Mouse (Mus musculus) urinary bladder, adult 18-20 months (tissue): ENCODE results near the gene Gpr3.

ENCODE experiments used
- DNase-seq, 2 experiments: peaks; one replicate each; pipeline ENCODE4 v3.0.0; 2022; ENCODE audit warnings: low spot score in 2 of 2, mixed read lengths in 2 of 2

Gpr3 gene

DNA sequence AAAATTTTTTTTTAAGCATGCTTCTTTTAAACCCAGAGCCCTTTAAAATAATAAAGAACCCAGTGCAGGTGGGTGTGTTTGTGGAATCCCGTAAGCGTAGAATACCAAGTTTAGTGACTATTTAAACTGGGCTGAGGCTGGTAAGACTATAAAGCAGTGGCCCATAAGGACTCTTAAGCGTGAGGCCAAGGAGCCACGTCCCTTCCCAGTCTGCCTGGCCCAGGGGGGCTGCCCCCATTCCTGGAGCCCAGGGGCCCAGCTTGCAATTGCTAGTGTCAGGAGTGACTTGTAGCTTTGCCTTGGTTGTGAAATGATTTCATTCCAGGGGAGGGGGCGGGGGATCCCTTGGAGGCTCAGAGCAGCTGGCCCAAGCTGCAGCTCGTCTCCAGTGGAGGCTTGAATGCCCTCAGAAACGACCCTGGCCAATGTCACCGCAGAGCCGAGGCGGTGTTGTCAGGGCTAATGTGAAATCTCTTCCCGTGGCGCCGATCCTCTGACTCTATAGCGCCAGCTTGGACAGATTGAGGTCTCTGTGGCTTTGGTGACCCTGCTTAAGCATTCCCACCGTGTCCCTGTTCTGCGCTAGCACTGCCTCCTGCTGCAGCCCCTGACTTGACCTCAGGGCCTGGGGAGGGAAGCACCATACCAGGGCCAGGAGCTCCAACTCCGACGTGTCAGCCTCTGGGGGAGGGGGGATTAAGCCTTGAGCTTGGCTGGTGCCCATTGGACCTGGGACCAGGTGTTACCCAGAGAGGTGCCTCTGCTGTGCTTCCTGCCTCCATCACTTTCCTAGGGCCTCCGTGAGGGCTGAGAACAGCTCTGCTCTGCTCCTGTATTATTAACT is 13.8 kb downstream of the Gpr3 start:
- no peak for DNase-seq

DNA sequence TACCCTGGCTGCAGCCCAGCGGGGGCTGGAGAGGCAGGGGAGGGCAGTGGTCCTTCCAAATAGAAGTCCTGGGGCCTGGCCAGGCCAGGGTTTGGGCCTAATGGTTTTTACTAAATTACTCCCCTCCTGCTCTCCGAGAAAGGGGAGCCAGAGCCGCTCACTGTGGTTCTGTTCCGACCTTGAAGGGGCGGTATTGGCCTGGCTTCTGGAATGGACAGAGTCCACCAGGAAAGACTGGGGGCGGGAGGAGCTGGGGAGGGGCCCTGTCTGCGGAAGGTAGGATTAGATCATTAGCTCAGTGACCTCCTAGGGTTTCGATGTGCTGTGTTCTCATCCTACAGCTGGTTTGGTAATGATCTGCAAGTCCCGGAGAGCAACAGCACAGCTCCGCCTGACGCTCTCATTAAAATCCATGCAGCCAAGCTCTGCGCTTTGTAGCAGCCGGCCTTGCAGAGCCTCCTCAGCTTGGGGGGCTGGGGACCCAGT is 14.5 kb downstream of the Gpr3 start:
- DNase-seq = no peak

DNA sequence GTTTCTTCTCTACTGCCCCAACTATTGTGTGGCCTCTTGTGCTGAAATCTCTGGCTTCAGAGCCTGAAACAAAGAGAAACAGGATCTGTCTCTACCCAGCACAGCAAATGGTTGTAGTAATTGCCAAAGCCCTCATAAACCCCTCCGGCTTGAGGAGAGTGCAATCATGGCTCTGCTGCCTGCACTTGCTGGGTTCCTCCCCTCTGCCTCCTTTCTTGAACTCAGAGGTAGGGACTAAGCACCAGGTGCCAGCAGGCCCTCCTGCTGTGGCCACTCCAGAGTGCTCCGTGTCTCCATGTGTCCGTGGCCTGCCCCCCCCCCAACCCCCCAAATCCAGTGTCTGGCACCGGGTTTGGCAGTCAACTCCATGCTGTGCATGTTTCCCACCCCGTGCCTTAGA is 15.0 kb downstream of the Gpr3 start:
- DNase-seq = no peak

DNA sequence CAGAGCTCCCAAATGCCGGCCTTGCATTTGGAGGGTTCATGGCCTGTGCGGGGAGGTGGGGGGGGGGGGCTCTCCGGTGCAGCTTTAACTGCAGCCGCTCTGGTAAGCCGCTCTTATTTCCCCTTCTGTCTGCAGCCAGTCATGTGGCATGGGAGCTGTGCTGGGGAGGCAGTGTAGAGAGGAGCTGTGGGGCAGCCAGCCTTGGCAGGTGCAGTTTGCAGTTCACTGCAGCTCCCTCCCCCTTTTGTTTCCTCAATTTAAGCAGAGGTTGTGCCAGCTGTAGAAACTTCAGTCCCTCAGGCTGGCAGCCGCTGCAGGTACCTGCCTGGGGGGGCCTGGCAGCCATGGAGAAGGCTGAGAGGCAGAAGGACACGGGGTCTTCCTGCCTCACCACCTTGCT is 15.5 kb downstream of the Gpr3 start:
- no peak for DNase-seq

DNA sequence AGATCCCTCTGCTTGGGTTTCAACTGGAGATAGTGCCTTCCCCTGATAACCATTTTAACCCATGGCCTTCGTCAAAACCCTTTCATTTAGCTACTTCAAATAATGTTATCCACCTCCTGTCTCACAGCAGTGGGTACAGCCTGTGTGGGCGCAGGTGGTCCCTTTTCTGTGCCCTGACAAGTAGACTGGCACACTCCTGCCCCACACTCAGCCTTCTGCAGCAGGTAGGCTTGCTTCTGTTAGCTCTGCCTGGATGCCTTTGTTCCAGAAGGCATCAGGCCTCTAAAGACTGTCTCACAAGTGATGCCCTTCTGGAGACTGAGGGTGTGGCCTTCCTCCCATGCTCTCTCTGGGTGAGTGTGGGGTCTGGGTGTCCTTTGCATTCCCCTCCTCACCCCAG is 16.2 kb downstream of the Gpr3 start:
- no peak for DNase-seq

DNA sequence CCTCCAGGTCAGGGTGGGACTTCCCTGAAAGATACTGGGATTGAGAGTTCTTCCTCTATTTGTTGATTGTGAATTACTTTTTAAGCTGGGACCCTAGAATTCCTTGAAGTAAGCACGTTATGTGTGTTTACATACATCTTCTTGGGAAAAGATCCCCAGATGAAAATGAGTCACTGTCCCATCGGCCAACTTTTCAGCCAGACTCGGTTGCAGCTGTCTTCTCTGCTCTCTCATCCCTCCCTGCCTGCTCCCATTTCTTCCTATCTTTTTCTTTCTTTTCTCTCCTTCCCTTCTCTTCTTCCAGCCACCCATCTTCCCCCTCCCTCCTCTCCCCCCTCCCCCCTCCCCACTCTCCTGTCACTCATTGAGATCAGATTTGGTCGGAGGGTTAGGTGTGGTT is 17.3 kb downstream of the Gpr3 start:
- no peak for DNase-seq

DNA sequence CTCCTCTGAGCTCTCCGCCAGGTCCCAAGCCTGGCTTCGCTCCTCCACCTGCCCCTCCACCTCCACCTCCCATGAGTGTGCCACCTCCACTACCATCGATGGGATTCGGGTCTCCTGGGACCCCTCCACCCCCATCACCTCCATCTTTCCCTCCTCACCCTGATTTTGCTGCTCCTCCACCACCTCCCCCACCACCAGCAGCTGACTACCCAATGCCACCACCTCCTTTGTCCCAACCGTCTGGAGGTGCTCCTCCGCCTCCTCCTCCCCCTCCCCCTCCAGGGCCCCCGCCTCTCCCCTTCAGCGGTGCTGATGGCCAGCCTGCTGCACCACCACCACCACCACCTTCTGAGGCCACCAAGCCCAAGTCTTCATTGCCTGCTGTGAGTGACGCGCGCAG is 17.9 kb downstream of the Gpr3 start:
- no peak for DNase-seq

DNA sequence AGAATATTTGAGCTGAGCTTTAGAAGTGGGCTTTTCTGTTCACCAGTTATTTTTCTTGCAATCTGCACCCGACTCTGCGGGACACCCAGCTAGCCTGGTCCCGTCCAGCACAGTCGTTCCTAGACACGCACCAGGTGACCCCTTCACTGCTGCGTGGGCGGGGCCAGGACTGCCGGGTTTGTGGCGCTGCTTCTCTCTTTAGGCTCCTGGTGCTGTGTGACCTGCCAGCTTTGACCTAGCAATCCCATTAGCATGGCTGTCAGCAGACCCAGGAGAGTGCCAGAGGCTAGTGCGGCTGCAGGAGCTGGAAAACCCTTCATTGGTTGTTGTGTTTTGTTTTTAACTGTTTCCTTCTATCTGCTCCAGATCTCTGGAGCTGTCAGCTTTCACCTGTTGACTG is 22.9 kb downstream of the Gpr3 start:
- no peak for DNase-seq

DNA sequence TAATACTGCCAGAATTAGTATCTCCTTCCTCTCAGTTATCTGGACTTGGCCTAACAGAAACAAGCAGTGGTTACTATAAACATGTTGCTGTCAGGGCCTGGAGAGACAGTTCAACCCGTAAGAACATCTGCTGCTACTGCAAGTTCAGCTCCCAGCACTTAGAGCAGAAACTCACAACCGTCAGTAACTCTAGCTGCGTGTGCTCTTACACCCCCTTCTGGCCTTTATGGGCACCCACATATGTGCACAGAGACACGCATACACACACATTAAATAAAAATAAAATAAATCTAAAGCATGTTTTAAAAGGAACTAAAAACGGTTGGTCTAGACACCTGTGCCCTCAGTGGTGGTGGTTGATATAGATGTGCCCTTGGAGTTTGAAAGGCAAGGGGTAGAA is 25.5 kb downstream of the Gpr3 start:
- DNase-seq = no peak

DNA sequence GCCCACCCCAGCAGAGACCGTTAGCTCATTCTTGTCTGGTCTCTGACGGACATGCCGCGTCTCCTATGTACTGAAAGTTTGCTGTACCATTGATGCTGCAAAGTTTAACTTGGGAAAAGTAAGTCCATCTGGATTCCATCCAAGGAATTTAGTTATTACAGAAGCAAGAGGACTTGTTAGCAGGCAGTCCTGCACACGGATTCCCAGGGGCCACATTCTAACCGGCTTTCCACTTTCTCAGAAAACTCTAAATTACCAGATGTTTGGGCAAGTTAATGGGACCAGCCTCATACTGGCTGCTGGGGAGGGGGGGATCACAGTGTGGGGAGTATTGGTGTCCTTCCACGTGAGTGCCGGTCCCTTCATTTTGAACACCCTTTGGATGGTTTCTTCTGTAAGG is 26.4 kb downstream of the Gpr3 start:
- DNase-seq = no peak

DNA sequence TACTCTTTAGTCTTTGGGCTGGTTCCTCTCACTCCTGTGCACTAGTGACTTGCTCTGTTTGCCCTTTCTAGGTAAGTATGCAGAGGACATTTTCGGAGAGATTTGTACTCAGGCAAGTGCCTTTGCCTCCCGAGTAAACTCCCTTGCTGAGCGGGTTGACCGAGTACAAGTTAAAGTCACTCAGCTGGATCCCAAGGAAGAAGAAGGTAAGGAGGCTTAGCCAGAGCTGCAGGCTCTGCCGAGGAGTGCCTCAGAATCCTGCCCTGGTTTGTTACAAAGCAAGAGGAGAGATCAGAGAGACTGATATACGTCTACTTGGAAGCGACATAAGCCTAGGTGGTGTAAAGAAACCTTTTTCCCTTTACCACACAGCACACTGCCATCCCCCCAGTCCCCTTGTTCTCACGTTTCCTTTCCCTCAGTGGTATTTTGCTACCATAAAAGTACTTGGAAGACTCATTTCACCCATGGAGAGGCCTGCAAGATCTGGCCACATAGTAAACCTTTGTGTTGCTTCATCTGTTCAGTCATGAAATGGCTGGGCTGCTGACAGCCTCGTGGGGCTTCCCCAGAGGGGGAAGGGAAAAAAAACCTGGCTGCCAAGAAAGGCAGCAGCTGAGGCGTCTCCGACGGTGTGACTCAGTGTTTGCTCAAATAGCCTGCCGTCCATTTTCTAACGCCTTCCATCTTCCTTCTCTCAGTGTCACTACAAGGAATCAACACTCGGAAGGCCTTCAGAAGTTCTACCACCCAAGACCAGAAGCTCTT is 27.3 kb downstream of the Gpr3 start:
- peak in 1 of 2 experiments; percentile 78 for DNase-seq

DNA sequence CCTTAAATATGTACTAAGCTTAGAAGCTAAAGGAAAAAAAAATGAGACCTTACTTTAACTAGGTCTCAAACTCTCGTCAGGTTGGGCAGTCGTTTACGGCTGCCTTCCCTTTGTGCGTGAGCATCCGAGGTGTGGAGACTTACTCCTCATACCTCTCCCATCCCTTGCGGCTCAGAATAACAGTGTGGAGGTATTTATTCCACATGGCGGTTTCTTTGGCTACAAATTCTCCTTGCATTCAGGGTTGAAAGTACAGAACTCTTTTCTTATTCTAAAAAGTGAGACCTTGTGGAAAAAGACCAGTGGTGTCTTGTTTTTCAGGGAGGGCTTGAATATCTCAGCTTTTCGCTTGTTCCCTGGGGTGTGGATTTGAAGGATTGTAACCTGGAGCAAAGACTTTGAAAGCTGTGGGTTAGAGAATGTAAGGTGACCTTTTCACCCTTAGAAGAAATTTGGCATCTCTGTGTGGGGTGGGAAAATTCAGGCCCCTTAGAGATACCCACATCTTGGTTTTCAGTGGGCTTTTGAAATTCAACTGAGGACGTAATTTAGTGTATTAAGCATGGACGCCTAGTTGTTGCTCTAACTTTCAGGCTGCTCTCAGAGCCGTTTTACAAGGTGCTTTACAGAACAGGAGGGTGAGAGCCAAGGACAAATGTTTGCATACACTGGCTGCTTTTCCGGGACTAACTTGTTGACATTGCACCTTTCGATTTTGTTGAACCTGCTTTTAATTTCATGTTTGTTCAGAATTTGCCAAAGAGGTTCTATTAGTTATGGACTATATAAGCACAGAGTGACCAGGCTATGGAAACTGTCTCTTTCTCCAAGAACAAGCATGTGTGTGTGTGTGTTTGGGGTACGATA is 28.1 kb downstream of the Gpr3 start:
- no peak for DNase-seq

DNA sequence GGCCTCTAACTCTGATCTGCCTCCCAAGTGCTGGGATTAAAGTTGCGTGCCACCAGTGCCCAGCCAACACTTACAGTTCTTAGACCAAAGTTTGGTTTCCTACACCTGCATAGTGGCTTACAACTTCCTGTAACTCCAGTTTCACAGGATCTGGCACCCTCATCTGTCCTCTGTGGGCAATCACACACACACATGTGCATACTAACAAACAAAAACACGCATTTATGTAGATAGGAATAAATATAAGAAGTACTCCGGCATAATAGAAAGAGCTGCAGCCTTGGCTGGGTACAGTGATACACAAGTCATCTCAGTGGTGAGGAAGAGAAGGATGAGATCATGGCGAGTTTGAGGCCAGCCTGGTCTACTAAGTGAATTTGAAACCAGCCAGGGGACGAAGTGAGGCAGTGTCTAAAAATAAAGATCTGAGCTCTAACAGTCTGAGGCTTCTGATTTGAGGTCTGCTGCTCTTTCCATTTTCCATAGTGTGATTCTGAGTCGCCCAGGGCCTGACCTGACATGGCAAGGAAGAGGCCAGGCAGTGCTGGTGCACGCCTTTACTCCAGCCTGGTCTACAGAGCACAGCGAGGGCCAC is 29.8 kb downstream of the Gpr3 start:
- DNase-seq = no peak

DNA sequence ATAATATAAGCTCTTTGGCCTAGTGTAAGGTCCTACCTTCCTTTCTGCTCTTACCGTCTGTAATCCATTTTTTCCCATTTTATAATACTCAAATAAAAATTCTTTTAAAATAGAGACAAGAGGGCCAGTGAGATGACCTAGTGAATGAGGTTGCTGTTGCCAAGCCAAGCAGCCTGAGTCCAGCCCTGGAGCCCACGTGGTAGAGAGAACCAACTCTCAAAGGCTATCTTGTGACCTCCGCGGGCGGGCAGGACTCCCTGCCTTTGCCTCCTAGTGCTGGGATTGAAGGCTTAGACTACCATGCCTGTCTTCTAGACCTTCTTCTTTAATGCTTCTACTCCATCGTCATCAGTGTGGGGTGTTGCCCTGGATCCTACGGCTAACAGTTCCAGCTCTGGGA is 33.1 kb downstream of the Gpr3 start:
- no peak for DNase-seq

DNA sequence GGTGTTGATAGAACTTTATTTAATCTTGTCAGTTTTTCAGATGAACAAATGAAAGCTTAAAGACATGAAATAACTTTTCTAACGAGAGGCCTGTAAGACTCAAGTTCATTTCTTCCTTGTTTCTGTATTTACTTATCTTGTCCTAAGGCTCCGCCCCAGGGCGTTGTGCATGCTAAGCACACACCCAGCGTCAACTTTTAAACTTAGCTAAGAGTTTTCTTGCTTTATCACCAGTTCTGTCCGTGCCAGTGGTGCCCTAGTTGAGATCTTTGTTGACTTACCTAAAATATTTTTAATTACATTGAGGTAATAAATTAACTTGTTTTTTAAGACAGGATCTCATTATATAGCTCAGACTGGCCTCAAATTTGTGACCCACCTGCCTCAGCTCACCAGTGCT is 34.0 kb downstream of the Gpr3 start:
- DNase-seq = no peak

DNA sequence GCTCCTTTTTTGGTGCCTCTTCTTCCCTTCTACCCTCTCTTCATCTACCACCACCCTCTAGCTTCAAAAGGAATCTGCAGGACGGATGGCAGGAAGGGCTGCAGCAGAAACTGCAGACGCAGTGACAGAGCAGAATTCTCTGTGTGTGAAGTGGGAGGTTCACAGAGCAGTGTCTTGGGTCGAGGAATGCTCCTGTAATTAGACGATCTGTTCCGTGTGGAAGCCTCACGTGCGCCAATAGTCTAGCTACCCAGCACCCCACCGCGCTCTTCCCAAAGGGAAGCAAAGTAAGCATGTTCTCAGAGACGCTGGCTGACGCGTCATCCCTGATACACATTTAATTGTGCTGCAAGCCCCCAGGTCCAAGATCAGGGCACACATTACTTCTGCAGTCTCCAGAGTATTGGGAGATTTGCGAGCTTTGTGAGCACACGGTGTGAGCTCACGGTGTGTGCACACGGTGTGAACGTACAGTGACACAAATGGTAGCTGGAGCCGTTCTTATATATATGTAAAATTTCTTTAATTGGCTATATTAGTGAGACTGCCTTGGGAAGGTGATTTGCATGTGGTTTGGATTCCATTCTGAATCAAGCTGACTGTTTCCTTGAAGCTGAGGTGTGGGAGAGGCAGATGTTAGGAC is 35.5 kb downstream of the Gpr3 start:
- DNase-seq = no peak

DNA sequence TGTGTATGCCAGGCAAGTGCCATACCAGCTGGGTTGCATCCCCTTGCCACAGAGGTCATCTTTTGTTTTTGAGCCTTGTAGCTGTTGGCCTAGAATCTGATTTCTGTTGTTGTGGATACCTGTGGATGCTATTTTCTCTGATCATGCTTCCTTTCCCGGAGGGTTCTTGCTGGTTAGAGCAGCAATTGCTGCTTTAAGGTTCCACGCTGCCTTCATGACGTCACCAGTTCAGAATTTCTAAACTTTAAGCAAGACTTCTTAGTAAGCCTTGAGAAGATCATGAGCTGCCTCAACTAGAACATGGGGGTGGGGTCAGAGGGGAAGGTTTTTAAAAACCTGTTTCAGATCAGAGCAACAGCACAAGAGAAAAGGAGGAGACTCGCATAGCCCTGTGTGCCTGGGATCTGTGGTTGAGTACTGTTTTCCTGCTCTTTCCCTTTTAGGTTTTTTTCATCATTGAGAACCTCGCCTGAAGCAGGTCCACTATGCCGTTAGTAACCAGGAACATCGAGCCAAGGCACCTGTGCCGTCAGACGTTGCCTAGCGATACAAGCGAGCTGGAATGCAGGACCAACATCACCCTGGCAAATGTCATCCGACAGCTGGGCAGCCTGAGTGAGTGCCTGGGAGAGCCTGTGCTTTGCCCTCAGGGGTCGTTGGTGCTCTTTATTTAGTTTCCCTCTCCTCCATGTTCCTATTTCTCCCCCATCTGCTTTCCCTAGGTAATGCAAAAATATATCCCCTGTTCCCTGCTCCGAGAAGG is 36.2 kb downstream of the Gpr3 start:
- DNase-seq = no peak

DNA sequence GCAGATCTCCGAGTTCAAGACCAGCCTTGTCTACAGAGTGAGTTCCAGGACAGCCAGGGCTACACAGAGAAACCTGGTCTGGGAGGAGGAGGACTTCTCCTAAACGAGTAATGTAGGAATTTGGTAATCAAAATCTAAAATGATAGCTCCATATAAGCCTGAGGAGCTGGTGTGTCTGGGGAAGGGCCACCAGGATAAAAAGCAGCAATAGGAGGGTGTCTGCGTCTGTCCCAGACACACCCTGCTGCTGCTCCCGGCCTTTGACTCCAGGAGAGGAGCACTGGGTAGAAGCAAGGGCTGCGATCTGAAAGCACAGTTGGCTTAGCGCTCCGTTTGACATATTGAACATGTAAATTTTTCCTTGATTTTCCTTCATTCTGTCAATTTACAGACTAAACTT is 37.1 kb downstream of the Gpr3 start:
- no peak for DNase-seq

DNA sequence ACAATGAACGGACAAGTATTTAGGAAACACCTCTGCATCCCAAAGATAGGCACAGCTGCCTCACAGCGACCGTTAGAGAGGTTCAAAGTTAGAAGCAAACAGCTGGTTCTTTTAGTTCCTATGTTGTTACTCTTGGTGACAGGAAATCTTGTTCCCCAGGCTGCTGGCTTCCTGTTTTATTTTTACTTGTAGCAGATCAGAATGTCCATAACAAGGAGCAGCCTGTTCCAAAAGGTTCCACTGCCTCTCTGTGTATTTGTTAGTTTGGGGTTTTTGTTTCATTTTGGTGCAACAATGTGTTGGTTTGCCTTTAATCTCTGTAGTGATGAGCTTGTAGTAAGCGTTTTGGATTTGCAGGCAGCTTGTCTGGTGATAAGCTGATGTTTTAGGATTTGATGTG is 38.0 kb downstream of the Gpr3 start:
- DNase-seq = no peak

DNA sequence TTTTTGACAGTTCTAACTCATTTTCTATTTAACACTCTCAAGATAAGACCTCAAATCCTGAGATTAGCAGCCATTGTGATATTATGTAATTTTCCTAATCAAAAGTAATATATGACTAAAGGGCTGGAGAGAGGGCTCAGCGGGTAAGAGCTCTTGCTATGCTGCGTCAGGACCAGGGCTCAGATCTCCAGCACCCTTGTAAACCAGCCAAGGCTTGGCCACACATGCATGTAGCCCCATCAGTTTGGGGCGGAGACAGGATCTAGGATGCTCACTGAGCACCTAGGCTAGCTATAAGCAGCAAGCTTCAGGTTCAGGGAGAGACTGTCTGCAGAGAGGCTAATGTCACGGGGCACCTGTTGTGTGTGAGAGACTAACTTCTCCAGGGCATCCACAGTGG is 39.9 kb downstream of the Gpr3 start:
- no peak for DNase-seq

DNA sequence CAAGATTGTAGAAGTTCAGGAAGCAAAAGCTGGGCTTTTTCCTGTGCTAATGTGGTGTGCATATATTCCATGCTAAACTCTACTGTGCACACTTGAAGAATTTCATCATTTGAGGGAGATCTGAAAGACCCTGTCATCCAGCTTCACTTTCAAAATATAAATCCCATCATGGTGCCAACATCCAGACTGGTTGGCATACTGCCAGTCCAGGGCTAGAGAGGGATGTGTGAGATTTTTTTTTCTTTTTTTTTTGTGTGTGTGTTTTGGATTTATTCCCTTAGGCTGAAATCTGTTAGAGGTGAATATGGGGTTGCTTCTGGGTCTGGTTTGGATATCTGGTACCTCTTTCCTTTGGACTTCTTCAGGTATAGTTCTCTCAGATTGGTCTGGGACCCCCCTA is 41.7 kb downstream of the Gpr3 start:
- DNase-seq = no peak
